Mouse (Mus musculus): ENCODE results near the gene Gm12216. TPM values are rescaled to one million over a fixed set of nuclear protein-coding genes. Genes with fewer than 3 reads are reported as not detected.
"Not testable (repeated sequence)": the region's sequence is repeated elsewhere in the genome, so short reads cannot be mapped to it uniquely, and the experiment has no call there.

Gene Gm12216
- total RNA-seq (2021) = 1 to 10 TPM in 1 of 2 experiments, under 1 TPM in 1; 0.32 to 1.6 TPM

GRCm38 (mm10) chr11:53858761-53859580, at the start of gene Gm12216:
Gene Gm12216, minus strand, starts transcription at chr11:53859256.
- DNase-seq = peak; percentile 49

DNA sequence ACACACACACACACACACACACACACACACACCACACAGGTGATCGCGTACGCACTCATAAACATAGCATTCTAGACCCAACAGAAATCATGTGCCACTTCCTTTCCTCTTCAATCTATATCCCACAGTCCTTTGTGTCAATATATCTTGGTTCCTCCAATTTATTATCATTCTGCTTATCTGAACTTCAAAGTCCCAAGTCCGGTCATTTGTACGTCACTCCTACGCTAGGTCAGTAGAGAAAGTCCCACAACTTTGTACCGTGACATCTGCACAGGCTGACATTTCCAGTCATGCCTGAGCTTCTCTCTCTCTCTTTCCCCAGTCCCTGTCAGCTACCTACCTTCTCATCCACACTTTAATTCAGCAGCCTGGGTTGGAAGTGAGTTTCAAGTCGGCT, 49.6 kb upstream of the Gm12216 start:
- DNase-seq = no peak

GRCm38 (mm10) chr11:53904534-53904925, 45.5 kb upstream of the Gm12216 start:
- no peak for DNase-seq

DNA sequence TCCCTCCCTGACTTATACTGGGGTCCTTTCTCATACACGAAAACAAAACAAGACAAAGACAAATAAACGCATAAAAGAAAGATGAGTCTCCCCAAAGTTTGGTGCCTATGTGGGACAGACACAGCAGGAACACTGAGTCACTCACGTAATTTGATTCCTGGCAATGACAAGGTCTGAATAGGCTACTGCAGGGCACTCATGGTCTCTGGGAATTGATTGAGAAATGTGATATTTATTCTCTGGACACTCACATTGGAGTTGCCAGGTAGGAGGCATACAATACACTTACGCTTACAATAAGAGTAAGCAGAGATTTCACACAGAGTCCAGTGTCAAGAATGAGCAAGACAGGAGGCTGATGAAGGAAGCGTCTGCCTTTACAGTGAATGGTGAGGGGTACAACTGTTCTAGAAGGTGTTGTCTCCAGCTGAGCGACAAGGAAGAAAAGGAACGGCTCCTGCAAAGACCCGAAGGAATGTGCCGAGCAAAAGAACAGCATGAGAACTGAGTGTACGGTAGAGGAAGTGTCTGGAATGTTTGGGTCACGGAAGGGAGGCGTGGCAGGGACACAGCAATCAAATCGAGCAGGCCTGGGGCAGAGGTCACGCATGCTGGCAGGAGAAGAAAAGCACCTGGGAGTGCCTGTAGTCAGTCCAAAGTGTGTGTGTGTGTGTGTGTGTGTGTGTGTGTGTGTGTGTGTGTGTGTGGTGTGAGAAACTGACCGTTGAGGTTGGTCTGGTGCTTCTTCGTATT, 44.9 kb upstream of the Gm12216 start:
- DNase-seq = peak; percentile 40

GRCm38 (mm10) chr11:53902741-53903140, 43.7 kb upstream of the Gm12216 start:
- DNase-seq = no peak

- DNase-seq = no peak
Measured at GRCm38 (mm10) chr11:53900991-53901390, 41.9 kb upstream of the Gm12216 start.

DNA sequence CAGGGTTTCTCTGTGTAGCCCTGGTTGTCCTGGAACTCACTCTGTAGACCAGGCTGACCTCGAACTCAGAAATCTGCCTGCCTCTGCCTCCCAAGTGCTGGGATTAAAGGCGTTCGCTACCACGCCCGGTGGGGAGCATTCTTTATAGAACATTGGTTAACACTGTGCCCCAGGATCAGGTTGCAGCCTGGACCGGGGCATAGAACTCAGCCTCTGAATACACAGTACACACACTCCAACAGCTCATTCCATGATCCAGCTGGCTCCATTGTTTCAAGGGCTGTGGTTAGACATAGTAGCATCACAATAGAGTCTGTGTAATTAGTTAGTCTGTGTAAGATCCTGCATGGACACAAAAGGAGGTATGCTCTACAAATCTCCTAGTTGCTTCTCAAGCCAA, 40.9 kb upstream of the Gm12216 start:
- DNase-seq = no peak

DNA sequence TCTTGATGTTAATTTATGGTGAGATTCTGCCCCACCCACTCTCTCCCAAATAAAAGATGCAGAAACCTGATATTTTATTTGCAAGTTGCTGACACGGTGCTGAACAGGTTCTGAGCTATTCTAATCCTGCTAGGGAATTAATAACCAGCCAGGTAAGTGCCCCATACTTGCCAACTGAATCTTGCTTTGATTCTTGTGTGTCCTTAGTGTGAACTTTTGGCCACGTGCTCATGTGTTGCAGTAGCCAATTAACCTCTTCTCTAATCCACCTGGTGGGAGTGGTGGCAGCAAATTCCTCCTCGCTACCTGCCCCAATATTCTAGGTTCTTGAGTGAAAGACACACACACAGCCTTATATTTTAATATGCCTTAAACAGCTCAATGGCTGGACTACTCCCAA, 39.9 kb upstream of the Gm12216 start:
- DNase-seq = no peak

DNA sequence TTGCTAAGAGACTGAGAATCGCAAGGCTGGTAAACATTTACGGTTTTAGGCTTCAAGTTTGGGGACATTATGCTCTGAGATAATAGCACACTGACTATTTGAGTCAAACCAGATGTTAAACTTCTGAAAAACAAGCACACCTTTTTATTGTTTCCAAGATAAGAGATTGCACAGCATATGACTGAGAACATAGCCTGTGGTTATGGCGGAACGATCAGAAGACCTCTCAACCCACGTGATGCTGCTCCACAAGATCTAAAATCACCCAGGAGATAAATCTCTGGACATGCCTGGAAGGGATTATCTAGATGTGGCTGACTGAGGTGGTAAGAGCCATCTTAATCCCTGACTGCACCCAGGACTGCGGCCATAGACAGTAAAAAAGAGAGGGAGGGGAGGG, 37.9 kb upstream of the Gm12216 start:
- no peak for DNase-seq

- no peak for DNase-seq
Measured at GRCm38 (mm10) chr11:53893451-53893850, 34.4 kb upstream of the Gm12216 start.

DNA sequence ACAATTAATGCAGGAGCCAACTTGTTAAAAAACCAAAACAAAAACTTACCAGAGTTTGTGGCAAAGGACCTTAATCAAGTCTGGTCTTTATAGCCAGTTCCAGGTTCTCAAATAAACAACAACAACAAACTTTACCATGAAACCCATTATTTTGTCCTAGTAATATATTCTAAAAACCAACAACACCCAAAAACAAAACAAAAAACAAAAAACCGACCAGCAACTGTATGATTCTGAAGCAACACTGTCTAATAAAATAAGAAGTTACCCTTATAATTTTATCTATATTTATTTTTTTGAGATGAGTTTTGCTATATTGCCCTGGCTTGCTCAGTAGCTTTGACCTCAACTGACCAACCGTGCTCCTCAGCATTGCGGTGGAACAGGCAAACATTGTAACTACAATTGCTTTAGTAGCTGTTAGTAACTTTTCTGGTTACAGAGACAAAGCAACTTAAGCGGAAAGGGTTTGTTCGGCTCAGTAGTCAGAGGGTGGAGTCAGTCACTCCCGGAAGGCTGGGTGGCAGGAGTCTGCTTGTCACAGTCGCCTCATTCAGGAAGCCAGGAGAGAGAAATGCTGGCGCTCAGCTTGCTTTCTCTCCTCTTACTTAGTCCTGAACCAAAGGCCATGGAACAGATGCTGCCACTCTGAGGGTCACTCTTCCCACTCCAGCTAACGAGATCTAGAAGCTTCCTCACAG, 33.8 kb upstream of the Gm12216 start:
- no peak for DNase-seq

DNA sequence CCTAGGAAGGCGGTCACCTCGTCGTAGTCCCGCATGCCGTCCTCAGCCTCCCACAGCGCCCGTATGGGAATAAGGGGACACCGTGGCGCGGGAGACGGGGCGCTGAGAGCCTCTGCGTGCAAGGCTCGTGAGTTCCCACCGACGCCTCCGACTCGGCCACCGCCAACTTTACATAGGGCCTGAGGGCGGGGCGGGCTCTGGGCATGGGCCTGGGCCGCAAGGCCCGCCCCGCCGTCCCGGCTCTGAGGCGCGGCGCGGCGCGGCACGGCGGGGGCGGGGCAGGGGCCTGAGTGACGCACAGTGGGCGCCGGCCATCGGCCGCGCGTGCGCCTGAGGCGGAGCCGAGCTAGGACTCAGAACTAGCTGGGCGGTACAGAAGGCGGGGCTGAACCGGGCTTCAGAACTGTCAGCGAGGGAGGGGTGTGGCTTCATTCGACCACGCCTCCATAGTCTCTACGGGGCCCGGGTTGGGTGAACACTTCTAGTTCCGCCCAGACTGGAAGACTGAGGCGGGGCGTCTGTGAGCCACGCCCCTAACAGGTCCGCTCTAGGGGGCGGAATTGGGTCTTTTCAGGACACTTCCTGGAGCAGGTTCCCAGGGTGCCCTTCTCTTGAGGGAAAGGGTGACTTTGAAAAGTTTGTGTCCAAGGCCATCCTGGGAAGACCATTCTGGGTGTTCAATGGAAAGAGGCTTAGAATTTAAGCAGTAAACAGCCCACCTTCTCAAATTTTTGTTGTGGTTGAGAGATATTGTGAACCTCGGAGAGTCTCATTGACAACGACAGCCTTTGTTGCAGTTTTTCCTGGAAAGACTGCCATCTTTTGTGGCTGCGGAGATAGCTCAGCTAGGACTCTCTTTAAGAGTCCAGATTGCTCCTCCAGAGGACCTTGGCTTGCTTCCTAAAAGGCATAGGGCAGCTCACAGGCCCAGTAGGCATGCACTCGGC, 32.7 kb upstream of the Gm12216 start, which contains the start of gene Slc22a5:
Gene Slc22a5 (minus strand): TSS at position 156 of the 947 bp plus-strand sequence.
- peak; percentile 100 for DNase-seq

DNA sequence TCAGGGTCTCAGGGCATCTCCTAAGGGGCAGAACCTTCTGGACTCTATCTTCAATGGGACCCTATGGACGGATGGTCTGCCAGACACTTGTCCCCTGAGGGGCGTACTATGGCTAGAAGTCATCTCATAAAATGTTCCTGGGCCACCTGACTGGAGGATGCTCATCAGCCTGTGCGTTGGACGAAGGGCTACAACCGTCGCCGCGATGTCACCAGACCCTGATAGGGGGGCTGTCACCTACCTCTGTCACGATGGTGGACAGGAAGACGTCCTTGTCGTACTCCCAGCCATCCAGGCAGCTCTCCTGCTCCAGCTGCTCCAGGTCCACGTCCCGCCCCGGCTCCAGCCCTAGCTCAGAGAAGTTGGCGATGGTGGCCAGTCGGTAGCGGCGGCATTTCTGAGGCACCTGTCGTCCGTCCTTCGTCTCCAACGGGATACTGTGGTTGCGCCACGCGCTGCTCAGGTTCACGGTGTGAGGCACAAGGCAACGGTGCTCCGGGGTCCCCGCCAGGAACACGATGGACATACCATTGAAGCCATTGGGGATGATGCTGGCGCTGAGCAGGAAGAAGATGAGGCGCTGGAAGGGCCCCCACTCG, 31.9 kb upstream of the Gm12216 start:
- no peak for DNase-seq

GRCm38 (mm10) chr11:53890225-53890624, 31.2 kb upstream of the Gm12216 start:
- no peak for DNase-seq

DNA sequence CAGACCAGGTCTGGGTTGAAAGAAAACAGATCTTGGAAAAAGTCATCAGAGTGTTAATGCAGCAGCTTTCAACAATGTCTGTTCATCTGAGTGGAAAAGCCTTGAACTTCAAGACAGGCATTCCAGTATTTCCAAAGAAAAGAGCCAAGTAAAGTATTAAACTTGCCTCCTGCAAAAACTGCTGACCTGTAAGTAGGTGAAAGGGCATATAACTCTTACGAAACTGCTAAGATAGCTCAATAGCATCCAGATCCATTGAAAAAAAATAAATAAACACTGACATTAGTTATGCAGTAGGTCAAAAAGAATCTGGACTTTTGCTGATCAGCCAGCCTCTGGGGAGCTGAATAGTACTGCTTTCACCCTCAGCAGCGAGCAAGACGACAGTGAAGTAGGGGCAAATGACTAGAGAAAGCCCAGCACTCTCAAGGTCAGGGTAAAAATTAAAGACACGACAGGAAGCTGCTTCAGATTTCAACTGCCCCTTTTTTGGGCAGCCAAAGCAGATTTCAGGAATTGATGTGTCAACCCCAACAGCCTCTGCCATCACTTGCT, 30.1 kb upstream of the Gm12216 start:
- no peak for DNase-seq

DNA sequence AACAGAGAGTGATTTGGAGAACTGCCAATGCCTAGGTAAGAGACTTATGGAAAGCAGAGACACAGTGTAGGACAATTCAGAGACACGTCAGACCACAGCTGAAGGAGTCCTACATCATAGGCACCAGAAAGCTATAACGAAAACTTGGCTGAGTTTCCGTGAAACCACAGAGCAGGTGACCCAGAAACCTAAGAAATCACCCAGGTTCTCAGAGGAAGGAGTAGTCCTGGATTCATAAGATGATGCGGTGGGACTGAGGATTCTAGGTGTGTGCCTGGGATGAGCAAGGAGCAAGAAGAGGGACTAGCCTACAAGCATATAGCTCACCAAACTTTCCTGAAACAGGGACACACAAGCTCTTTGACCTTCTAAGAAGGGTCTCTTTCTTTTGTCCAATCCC, 29.2 kb upstream of the Gm12216 start:
- no peak for DNase-seq

GRCm38 (mm10) chr11:53883287-53883686, 24.2 kb upstream of the Gm12216 start:
- DNase-seq = no peak

GRCm38 (mm10) chr11:53878096-53878495, 19.0 kb upstream of the Gm12216 start:
- DNase-seq = not testable (repeated sequence)

- no peak for DNase-seq
Measured at GRCm38 (mm10) chr11:53876488-53876887, 17.4 kb upstream of the Gm12216 start.

DNA sequence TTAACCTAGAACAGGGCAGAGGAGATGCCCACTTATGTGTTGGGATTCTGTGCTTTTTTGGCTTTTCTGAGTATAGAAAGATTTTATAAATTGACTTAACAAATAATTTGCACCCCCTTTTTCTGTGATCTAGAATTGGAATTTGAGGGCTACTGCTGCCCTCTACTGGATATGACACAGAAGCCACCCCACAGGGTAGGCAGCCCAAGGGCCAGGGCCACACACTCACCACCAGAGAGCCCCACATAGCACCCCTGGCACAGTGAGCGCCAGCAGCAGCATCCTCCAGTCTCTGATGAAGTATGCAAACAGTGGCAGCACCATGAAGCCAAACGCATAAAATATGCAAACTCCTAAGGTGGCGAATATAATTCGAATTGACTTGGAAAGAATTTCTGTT, 15.7 kb upstream of the Gm12216 start:
- DNase-seq = peak; percentile 13

All from heart, postnatal 4 days (tissue).